Mouse (Mus musculus): ENCODE data around the gene Zcchc8. TPM values are rescaled to one million over a fixed set of nuclear protein-coding genes. Genes with fewer than 3 reads are reported as not detected.

Zcchc8 gene
- polyA plus RNA-seq (2014; fragmentation: Illumina TruSeq; extraction: RNeasy Lipid Tissue Mini Kit (QIAGEN cat#74804); ENCODE audit: low read depth, low replicate concordance), result 91.6 TPM

DNA sequence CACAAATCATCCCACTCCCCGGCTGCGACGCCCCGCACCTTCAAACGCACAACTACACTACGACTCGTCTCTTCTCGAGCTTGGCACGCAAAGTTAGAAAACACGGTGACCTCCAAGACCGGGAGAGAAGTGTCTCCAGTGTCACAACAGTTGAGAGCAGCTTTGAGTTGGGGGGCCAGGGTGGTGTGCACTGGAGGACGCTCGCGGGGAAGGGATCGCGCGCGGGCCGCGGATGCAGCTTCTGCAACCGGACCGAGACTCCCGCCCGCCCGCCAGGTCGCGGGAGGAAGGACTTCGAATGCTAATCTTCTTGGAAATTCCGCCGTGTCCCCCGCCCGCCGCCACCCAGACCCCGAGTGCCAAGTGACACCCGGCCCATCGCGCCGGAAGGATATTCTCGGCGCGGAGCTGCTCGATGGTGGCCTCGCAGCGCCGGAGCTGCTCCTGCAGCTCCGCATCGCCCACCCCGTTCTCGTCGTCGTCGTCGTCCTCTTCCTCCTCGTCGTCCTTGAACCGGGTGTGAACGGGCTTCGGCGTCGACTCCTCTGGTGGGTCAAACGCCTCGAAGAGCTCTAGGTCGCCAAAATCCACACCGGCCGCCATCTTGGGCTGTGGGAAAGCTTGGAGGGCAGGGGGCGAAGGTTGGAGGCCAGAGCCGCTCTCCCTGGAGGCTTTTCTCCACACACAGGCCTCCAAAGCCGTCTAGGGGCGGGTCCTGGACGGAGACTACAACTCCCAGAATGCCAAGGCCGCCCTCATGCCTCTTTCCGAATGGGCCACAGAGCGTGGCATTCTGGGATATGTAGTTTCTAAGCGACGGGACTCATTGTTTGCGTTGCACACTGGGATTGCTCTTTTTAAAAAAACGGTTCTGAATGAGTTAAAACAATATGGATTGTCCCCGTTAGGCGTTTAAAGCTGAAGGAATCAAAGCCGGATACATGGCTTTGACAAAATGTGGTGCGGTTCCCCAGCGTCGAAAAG, at the start of gene Zcchc8:
Zcchc8 (minus strand) TSS at position 773 of the 984 bp plus-strand sequence.

DNA sequence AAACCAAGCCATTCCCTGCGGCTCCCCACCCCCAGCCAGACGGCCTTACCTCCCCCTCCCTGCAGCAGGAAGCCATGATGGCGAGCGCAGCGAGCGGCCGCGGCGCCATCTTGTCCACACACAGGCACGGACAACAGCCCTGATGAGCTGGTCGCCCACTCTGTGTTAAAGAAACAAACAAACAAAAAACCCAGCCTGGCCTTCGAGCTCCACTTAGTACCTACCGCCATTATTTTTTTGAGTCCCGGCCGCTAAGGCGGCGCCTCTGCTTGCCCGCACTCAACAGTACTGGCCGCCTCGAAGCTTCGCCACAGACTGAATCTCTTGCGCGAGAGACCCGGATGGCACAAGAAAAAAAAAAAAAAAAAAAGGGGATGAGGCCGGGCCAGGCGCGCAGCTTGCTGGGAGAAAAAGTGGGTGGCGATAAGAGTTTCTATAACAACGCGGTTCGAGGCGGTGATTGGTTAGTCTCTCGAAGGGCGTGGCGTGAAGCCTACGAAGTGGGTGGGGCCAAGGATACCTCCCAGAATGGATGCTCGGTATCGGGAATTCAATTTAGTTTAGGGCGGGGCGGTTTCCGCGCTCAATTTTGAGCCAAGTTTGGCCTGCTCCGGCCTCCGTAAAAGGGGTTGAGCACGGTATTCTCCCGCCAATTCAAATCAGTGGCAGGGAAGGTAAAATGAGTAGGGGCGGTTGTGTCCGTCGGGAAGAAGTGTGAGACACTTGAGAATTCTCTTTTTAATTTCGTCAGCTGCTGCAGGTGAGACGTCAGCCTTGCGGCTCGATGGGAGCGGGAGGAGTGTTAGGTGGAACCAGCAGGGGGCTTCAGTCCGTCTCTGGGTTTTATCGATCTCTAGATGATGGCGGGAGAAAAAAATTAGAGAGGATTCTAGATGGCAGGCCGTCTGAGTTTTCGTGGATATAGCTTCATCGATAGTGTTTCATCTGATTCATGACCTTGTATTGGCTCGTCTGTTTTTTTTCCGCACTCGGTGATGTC, 28.5 kb upstream of the Zcchc8 start, which contains the start of the genes Rsrc2 and Kntc1:
Rsrc2 (minus strand) TSS at position 350 of the 1,000 bp plus-strand sequence.
Kntc1 (plus strand) TSS at position 652 of the 1,000 bp plus-strand sequence.

DNA sequence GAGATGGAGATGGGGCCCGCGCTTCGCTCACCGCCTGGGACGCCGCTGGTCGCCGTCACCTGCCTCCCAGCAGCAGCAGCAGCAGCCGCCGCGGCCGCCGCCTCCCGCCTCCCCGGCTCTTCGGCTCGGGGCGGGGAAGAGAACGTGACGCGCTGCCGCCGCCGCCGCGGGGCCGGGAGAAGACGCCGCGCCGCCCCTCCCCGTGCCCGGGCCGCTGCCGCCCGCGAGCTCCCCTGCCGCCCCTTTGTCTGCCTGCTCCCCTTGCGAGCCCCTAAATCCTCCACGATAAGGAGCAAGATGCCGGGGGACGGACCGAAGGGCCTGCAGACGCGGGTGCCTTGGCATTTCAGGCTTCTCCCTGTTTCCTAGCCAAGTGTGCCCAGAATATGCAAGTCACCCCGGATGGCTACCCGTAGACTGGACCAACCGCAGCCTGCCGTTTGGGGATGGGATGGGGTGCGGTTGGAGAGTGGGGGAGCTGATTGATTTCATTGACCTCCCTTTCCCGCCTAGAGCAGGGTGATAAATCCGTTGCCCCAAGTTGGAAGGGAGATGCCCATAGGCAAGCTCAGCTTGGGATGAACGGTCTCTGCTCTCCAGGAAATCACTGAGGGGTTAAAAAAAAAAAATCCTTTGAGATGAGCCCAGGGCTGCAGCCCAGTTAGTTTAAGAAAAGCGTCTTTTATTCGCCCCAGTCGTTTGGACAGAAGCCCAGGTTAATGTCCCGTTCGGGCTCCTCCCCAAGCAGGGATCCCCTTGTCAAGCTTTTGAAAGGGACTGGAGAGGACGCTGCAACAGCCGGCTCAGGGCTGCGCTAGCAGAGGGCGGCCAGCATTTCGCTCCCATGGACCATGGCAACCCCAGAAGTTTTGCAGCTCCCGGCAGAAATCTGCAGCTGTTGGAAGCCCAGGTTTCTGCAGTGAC, 36.4 kb downstream of the Zcchc8 start, which contains the start of gene Clip1:
Clip1 (minus strand) TSS at position 398 of the 924 bp plus-strand sequence.

Other genes starting within 250 kb of the Zcchc8 start
- not detected for gene Lrrc43, start 231.8 kb downstream of the Zcchc8 start, polyA plus RNA-seq (2014; fragmentation: Illumina TruSeq; extraction: RNeasy Lipid Tissue Mini Kit (QIAGEN cat#74804); ENCODE audit: low read depth, low replicate concordance)
- not detected for gene Il31, start 231.6 kb downstream of the Zcchc8 start, polyA plus RNA-seq (2014; fragmentation: Illumina TruSeq; extraction: RNeasy Lipid Tissue Mini Kit (QIAGEN cat#74804); ENCODE audit: low read depth, low replicate concordance)
- not detected for gene B3gnt4, start 210.6 kb downstream of the Zcchc8 start, polyA plus RNA-seq (2014; fragmentation: Illumina TruSeq; extraction: RNeasy Lipid Tissue Mini Kit (QIAGEN cat#74804); ENCODE audit: low read depth, low replicate concordance)
- 178 TPM for gene Diablo, start 196.9 kb downstream of the Zcchc8 start, polyA plus RNA-seq (2014; fragmentation: Illumina TruSeq; extraction: RNeasy Lipid Tissue Mini Kit (QIAGEN cat#74804); ENCODE audit: low read depth, low replicate concordance)
- gene Gm49027, start 195.6 kb downstream of the Zcchc8 start, polyA plus RNA-seq (2014; fragmentation: Illumina TruSeq; extraction: RNeasy Lipid Tissue Mini Kit (QIAGEN cat#74804); ENCODE audit: low read depth, low replicate concordance), result not detected
- 26.0 TPM for gene Vps33a, start 148.1 kb downstream of the Zcchc8 start, polyA plus RNA-seq (2014; fragmentation: Illumina TruSeq; extraction: RNeasy Lipid Tissue Mini Kit (QIAGEN cat#74804); ENCODE audit: low read depth, low replicate concordance)
- gene Clip1, start 36.5 kb downstream of the Zcchc8 start, polyA plus RNA-seq (2014; fragmentation: Illumina TruSeq; extraction: RNeasy Lipid Tissue Mini Kit (QIAGEN cat#74804); ENCODE audit: low read depth, low replicate concordance), result 86.7 TPM
- 297 TPM for gene Rsrc2, start 28.3 kb upstream of the Zcchc8 start, polyA plus RNA-seq (2014; fragmentation: Illumina TruSeq; extraction: RNeasy Lipid Tissue Mini Kit (QIAGEN cat#74804); ENCODE audit: low read depth, low replicate concordance)
- gene Kntc1, start 28.6 kb upstream of the Zcchc8 start, polyA plus RNA-seq (2014; fragmentation: Illumina TruSeq; extraction: RNeasy Lipid Tissue Mini Kit (QIAGEN cat#74804); ENCODE audit: low read depth, low replicate concordance), result 2.4 TPM
- gene Hcar2, start 144.4 kb upstream of the Zcchc8 start, polyA plus RNA-seq (2014; fragmentation: Illumina TruSeq; extraction: RNeasy Lipid Tissue Mini Kit (QIAGEN cat#74804); ENCODE audit: low read depth, low replicate concordance), result 1.6 TPM
- gene Hcar1, start 158.9 kb upstream of the Zcchc8 start, polyA plus RNA-seq (2014; fragmentation: Illumina TruSeq; extraction: RNeasy Lipid Tissue Mini Kit (QIAGEN cat#74804); ENCODE audit: low read depth, low replicate concordance), result 3.0 TPM
- 329 TPM for gene Denr, start 186.1 kb upstream of the Zcchc8 start, polyA plus RNA-seq (2014; fragmentation: Illumina TruSeq; extraction: RNeasy Lipid Tissue Mini Kit (QIAGEN cat#74804); ENCODE audit: low read depth, low replicate concordance)
- not detected for gene Gm43518, start 206.3 kb upstream of the Zcchc8 start, polyA plus RNA-seq (2014; fragmentation: Illumina TruSeq; extraction: RNeasy Lipid Tissue Mini Kit (QIAGEN cat#74804); ENCODE audit: low read depth, low replicate concordance)
- 4.1 TPM for gene Ccdc62, start 209.6 kb upstream of the Zcchc8 start, polyA plus RNA-seq (2014; fragmentation: Illumina TruSeq; extraction: RNeasy Lipid Tissue Mini Kit (QIAGEN cat#74804); ENCODE audit: low read depth, low replicate concordance)